Mouse (Mus musculus) megakaryocyte, embryonic 14.5 days (primary cell): ENCODE measurements around the gene Gm20489. TPM values are rescaled to one million over a fixed set of nuclear protein-coding genes. Genes with fewer than 3 reads are reported as not detected.

ENCODE experiments used
- H3K27me3 ChIP-seq: replicated peaks from 2 replicates; pipeline ENCODE3; 2012; ENCODE audit warnings: inconsistent platforms
- H3K36me3 ChIP-seq: replicated peaks from 2 replicates; pipeline ENCODE3; 2012; ENCODE audit warnings: low read length, inconsistent platforms, mixed read lengths
- H3K4me1 ChIP-seq: 2 replicates; pipeline ENCODE4 v1.6.1; 2012; ENCODE audit warnings: inconsistent platforms
- H3K4me3 ChIP-seq: replicated peaks from 2 replicates; pipeline ENCODE3; 2012; ENCODE audit warnings: moderate library complexity, mild to moderate bottlenecking, inconsistent platforms
- H3K9me3 ChIP-seq: 2 replicates; pipeline ENCODE4 v1.6.1; 2012; ENCODE audit warnings: inconsistent platforms
- FLI1 ChIP-seq: IDR thresholded peaks from 2 replicates; pipeline ENCODE4 v1.6.1; 2012; ENCODE audit warnings: low read length, inconsistent platforms, mixed read lengths
- GATA1 ChIP-seq: IDR thresholded peaks from 3 replicates; pipeline ENCODE4 v1.6.1; 2012; ENCODE audit warnings: mixed read lengths, low read length, inconsistent platforms, borderline replicate concordance
- polyA plus RNA-seq: library from polyadenylated mRNA; stranded (reverse); fragments of >175 nt; gene quantifications from 2 replicates; pipeline ENCODE4 v1.2.3, GENCODE M21; 2012; ENCODE audit warnings: low replicate concordance; ENCODE audit not compliant: insufficient read depth

The Gm20489 gene
- polyA plus RNA-seq, 1 experiment = 0.11 TPM

DNA sequence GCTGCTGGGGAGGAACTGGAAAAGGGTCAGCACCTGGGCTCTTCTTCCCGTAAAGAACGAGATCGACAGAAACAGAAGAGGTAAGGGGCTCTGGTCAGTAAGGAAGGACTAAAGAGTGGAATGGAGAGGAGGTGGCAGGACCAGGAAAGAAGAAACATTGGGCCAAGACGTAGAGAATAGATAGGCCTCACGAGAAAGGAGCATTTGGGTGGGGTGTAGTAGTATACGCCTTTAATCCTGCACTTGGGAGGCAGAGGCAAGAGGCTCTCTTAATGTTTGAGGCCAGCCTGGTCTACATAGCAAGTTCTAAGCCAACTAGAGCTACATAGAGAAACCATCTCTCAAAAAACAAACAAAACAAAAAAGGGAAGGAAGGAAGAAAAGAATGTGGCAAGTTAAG is 19.6 kb upstream of the Gm20489 start:
- Histone ChIP-seq H3K27me3 (peaks cover 42% of the 10 kb centered on the region), H3K36me3 (peaks cover 99% of the 10 kb centered on the region), H3K4me1 (peaks cover 12% of the 10 kb centered on the region), H3K9me3 (no peaks in the 10 kb centered on the region), H3K4me3 (no peak overlapping the region)
- no peak for TF ChIP-seq FLI1
- no peak for TF ChIP-seq GATA1

DNA sequence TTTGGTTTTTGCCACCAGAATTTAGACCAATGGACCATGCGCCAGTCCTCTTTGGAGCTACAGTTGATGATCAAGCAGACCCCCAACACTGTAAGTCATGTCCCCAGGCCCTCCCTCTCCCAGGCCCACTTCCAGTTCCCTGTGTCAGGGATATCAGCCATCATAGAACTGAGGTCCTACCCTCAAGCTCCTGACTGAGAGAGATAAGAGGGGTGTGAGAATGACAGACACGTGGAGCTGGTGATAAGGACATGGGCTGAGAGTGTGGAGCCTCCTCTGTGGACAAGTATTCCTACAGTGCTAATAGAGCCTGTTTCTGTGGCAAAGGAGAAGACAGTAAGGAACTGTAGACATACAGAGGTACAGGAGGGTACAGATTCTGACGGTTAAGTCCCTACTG is 18.7 kb upstream of the Gm20489 start:
- Histone ChIP-seq H3K4me3 (no peak overlapping the region), H3K9me3 (no peaks in the 10 kb centered on the region), H3K36me3 (peaks cover 99% of the 10 kb centered on the region), H3K4me1 (peaks cover 12% of the 10 kb centered on the region), H3K27me3 (peaks cover 44% of the 10 kb centered on the region)
- TF ChIP-seq GATA1 (no peak), FLI1 (no peak)

DNA sequence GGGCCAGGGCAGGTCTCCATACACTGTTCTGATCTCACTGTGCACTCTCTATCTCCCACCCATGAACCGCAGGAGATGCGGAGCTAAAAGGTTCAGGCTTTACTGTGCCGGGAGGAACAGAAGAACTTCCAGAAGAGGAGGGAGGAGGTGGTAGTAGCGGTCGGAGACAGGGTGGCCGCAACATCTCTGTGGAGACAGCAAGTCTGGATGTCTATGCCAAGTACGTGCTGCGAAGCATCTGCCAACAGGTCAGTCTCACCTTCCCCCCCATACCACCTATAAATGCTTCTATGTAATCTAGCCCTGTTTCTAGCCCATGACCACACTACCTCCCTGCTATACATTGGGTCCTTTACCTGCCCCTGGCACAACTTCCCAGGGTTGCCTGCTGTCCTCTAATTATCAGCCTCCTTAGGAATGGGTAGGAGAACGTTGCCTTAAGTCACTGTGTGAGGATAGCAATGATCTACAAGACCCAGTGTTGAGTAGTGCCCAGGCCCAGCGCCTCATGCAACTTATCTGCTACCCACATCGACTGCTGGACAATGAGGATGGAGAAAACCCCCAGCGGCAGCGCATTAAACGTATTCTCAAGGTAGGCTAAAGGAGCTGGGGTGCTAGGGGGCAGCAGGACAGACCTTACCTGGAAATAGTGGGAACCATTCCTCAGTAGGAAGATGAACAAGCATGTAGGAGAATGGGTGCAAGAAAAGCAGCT is 17.3 kb upstream of the Gm20489 start:
- Histone ChIP-seq H3K4me1 (peaks cover 12% of the 10 kb centered on the region), H3K36me3 (peaks cover 99% of the 10 kb centered on the region)
- TF ChIP-seq GATA1 = no peak
- TF ChIP-seq FLI1 = no peak

DNA sequence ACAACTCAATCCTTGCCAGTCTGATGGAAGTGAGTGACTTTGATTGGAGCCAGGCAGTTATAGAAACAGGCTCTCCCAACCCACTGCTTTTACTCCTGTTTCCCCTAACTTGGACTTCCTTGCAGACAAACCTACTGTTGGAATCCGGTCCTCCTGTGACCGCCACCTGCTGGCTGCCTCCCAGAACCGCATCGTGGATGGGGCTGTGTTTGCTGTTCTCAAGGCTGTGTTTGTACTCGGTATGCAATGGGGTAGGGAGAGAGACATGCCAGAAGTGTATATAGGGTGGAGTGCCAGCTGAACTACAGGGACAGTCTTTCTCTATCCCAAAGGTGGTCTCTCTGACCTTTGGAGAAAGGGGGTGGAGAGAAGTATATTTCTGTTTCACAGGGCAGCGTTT is 16.7 kb upstream of the Gm20489 start:
- peaks cover 50% of the 10 kb centered on the region for H3K27me3 ChIP-seq
- H3K4me1 ChIP-seq = peaks cover 12% of the 10 kb centered on the region
- TF ChIP-seq GATA1 (no peak), FLI1 (no peak)
- H3K9me3 ChIP-seq = no peaks in the 10 kb centered on the region
- no peak overlapping the region for H3K4me3 ChIP-seq
- H3K36me3 ChIP-seq = peaks cover 100% of the 10 kb centered on the region

More for the DNA sequence above, 17.3 kb upstream of the Gm20489 start:
- no peak overlapping the region for H3K4me3 ChIP-seq
- no peaks in the 10 kb centered on the region for H3K9me3 ChIP-seq
- peaks cover 50% of the 10 kb centered on the region for H3K27me3 ChIP-seq

DNA sequence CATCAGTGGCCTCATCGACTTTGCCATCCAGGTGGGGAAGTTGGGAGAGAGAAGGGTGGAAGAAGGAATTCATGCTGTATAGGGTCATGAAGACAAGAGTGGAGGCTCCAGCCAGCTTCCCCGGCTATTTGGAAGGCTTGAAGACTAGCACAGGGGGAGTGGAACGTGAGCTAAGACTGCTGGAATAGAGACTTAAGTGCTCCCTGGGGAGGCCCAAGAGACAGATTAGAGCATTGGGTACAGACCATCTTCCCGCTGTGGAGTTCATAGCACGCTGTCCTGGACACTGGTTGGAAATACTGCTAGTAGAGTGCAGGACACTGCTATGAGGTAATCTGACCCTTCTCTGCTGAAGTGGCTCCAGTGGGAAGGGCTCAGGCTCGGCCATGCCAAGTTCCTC is 14.0 kb upstream of the Gm20489 start:
- H3K36me3 ChIP-seq = peaks cover 96% of the 10 kb centered on the region
- TF ChIP-seq FLI1 = no peak
- no peak for TF ChIP-seq GATA1

DNA sequence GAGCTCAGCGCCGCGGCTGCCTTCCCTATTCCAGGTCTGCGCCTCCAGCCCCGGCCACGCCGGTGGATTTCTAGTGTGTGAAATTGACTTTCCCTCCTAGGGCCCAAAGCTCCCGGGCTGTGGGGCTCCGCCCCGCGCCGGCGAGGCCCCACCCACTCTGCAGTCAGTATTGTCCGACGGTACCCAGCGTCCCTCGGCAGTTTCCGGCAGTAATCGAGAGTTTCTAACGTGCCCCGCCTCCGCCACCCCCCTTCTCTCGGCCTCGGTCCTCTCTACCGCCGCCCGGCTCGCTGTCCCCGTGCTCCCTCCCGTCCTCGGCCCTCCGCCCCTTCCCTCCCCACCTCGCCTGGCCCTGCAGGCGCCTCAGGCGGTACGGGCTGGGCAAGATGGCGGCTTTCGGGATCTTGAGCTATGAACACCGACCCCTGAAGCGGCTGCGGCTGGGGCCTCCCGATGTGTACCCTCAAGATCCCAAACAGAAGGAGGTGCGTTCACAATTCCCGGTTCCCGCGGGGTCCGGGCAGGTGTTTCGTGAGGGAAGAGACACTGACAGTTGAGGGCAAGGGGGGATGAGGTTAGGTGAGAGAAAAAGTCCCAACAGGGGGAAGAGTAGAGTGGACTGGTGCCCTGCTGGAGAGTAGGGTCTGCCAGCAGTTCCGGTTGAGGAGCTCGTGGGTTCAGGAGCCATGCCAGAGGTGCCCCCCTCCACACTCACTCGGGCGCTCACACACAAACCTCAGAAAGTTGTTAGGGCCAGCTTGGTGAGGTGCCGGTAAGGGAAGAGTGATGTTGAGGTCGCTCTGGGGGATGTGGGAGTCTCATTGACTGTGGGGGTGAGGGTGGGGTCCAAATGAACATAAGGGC is 5.3 kb upstream of the Gm20489 start, which contains the start of gene Med12:
Med12 (plus strand) TSS at position 156 of the 864 bp plus-strand sequence.
- peaks cover 40% of the 10 kb centered on the region for H3K36me3 ChIP-seq
- TF ChIP-seq FLI1 (no peak), GATA1 (no peak)
- H3K4me1 ChIP-seq = peaks cover 10% of the 10 kb centered on the region
- H3K27me3 ChIP-seq = peaks cover 20% of the 10 kb centered on the region
- peak within 1 kb of the TSS; percentile 89 for H3K4me3 ChIP-seq
- H3K9me3 ChIP-seq = no peaks in the 10 kb centered on the region

More for the DNA sequence above, 14.0 kb upstream of the Gm20489 start:
- Histone ChIP-seq H3K4me1 (peaks cover 5% of the 10 kb centered on the region), H3K9me3 (no peaks in the 10 kb centered on the region), H3K4me3 (no peak overlapping the region), H3K27me3 (peaks cover 38% of the 10 kb centered on the region)

DNA sequence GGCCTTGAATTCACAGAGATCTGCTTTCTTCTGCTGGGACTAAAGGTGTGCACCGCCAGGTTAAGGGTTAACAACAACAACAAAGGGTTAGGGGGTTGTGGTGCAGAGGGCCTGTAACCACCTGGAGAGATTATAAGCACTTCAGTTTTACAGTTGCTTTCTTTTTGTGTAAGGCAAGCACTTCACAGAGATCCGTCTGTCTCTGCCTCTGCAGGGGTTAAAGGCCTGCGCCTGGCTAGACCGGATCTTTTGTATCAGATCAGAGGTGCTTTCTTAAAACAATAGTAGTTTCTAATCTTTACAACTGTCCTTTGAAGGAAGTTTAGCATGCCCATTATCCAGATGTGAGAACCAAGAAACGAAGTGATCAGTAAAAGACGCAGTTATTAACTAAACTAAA is 4.6 kb upstream of the Gm20489 start:
- Histone ChIP-seq H3K27me3 (peaks cover 25% of the 10 kb centered on the region), H3K4me1 (peaks cover 16% of the 10 kb centered on the region), H3K4me3 (peak overlapping the region; percentile 89), H3K36me3 (peaks cover 33% of the 10 kb centered on the region), H3K9me3 (no peaks in the 10 kb centered on the region)
- TF ChIP-seq FLI1 = no peak

DNA sequence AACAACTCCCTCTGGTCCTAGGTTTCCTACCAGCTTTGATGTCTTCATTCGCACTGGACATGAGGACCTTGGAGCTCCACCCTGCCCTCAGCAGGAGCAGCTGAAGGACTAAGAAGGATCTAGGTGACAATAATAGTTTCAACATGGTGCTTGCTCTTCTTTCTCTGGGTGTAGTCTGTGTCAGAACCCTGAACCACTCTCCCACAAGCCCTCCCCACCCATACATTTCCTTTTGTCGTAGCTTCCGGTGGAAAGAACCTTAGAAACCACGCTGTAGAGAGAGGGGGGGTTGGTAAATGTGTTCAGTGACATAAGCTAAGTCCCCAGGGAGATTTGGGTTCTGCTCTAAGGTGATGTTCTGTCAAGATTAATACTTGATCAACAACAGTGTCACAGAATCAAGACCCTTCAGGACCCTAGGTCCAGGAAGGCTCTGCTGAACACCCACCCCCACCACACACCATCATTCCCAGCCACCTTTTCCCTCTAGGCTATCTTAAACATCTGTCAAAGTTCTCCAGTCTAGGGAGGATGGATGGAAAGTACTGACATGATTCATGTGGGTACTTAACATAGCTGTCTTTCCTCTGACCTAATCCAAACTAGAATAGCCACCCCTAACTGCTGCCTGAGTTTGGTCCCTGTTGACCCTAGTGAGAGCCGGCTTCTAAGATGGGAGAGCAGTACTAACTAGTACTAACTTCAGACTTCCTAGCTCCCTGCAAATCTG is 633 bp downstream of the Gm20489 start, which contains the start of gene Il2rg:
Il2rg (minus strand) TSS at position 231 of the 730 bp plus-strand sequence.
- peak within 1 kb of the TSS; percentile 88 for H3K4me3 ChIP-seq
- H3K27me3 ChIP-seq = peaks cover 36% of the 10 kb centered on the region

DNA sequence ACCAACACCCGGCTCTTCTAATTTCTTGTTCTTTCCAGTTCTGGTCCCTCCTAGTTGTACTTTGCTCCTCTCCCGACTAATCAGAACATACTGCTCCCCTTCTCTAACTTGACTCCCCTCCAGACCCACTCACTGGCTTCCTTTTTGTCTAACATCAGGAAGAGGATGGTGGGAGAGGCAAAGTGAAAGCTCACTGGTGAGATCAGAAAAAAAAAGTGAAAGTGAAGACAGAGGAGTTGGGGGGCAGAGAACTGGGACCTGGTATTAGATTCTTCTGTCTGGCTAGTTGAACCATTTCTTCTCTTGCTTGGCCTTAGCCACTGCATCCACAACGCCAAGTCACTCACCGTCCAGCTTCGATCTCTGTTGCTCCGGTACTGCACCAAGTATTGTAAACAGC is 2.2 kb downstream of the Gm20489 start:
- H3K9me3 ChIP-seq = no peaks in the 10 kb centered on the region

More for the DNA sequence above, 633 bp downstream of the Gm20489 start, which contains the start of gene Il2rg:
- Histone ChIP-seq H3K4me1 (peaks cover 40% of the 10 kb centered on the region), H3K36me3 (peaks cover 22% of the 10 kb centered on the region), H3K9me3 (no peaks in the 10 kb centered on the region)
- TF ChIP-seq FLI1 (no peak), GATA1 (no peak)

More for the DNA sequence above, 2.2 kb downstream of the Gm20489 start:
- Histone ChIP-seq H3K4me3 (peak overlapping the region; percentile 59), H3K4me1 (peaks cover 40% of the 10 kb centered on the region), H3K36me3 (peaks cover 24% of the 10 kb centered on the region), H3K27me3 (peaks cover 33% of the 10 kb centered on the region)
- TF ChIP-seq FLI1 (no peak), GATA1 (no peak)
